ENCODE assay signal across 25 mouse cellular contexts in genomic region chr4:150051514-150051913, GRCm38 (mm10). TPM values are rescaled to one million over a fixed set of nuclear protein-coding genes. Genes with fewer than 3 reads are reported as not detected.
A peak's percentile ranks its signal among the peaks of the same experiment; 100 is the strongest.
DNase-seq lines count a peak whose midpoint lies in the region; ATAC-seq and TF ChIP-seq lines count a peak whose summit lies in the region.
"Had no signal": no experiment of that assay in that cellular context is flagged by ENCODE, and none has a peak within 500 bp of the region (broad histone marks: within the 10 kb centered on the region; RNA-seq: fewer than 3 reads in every experiment).

No protein-coding gene starts in this region.

- WGBS in liver, postnatal 0 days (ENCODE audit: insufficient replicate concordance), result 65% methylated on average over 8 of the region's 8 CpGs
- 78% methylated on average over 8 of the region's 8 CpGs for WGBS in intestine, postnatal 0 days
- WGBS in forebrain, embryonic 12.5 days, result 83% methylated on average over 8 of the region's 8 CpGs

- H3K27me3 ChIP-seq in CH12.LX (replicated peaks), result no peaks in the 10 kb centered on the region
- peaks cover 33% of the 10 kb centered on the region for H3K27me3 ChIP-seq in liver, postnatal 0 days (ENCODE audit: insufficient read depth, low read length)
- H3K27me3 ChIP-seq in intestine, postnatal 0 days (replicated peaks; ENCODE audit: control insufficient read depth, insufficient read depth, low read length), result peaks cover 10% of the 10 kb centered on the region; the same call in 1 of the 2 replicates
- H3K27me3 ChIP-seq in forebrain, embryonic 12.5 days, result peaks cover 58% of the 10 kb centered on the region

- H3K36me3 ChIP-seq in CH12.LX (replicated peaks in 1 of 2; ENCODE audit: control insufficient read depth in 1 of 2, insufficient read depth in 1 of 2, low read length in 1 of 2), result peaks cover 60 to 69% of the 10 kb centered on the region in 2 experiments
- H3K36me3 ChIP-seq in liver, postnatal 0 days (replicated peaks; ENCODE audit: insufficient read depth, low read length), result no peaks in the 10 kb centered on the region
- H3K36me3 ChIP-seq in intestine, postnatal 0 days (ENCODE audit: control insufficient read depth, insufficient read depth), result no peaks in the 10 kb centered on the region
- no peaks in the 10 kb centered on the region for H3K36me3 ChIP-seq in forebrain, embryonic 12.5 days (replicated peaks)
- H3K36me3 ChIP-seq: embryonic facial prominence, embryonic 13.5 days; embryonic facial prominence, embryonic 15.5 days; forebrain, embryonic 10.5 days had no signal

- H3K4me3 ChIP-seq in CH12.LX (replicated peaks in 1 of 3; ENCODE audit: low read depth in 2 of 3, low read length in 2 of 3, poor library complexity in 1 of 3), result peak overlapping the region; percentile 61 to 91 (median 88)
- H3K4me3 ChIP-seq in embryonic fibroblast, embryonic 13.5 days (ENCODE audit: insufficient read depth, low read length), result peak overlapping the region; percentile 2; the same call in 1 of the 2 replicates
- H3K4me3 ChIP-seq in liver, postnatal 0 days (ENCODE audit: low read depth, low read length), result no peak overlapping the region
- H3K4me3 ChIP-seq in intestine, postnatal 0 days (ENCODE audit: low read depth, low read length), result no peak overlapping the region
- H3K4me3 ChIP-seq in forebrain, embryonic 12.5 days (replicated peaks), result no peak overlapping the region
- H3K4me3 ChIP-seq: embryonic facial prominence, embryonic 13.5 days; embryonic facial prominence, embryonic 15.5 days; erythroblast, embryonic 14.5 days; forebrain, embryonic 10.5 days; forebrain, embryonic 13.5 days had no signal

- peak overlapping the region; percentile 88 for H3K27ac ChIP-seq in CH12.LX (ENCODE audit: insufficient read depth, low read depth)
- no peak overlapping the region for H3K27ac ChIP-seq in embryonic fibroblast, embryonic 13.5 days (ENCODE audit: insufficient read depth, low read length)
- no peak overlapping the region for H3K27ac ChIP-seq in liver, postnatal 0 days (ENCODE audit: low read depth)
- no peak overlapping the region for H3K27ac ChIP-seq in intestine, postnatal 0 days (ENCODE audit: low read depth, low read length)
- H3K27ac ChIP-seq in forebrain, embryonic 12.5 days, result no peak overlapping the region
- H3K27ac ChIP-seq: embryonic facial prominence, embryonic 13.5 days; embryonic facial prominence, embryonic 15.5 days; forebrain, embryonic 10.5 days; forebrain, embryonic 13.5 days had no signal

- TF ChIP-seq POLR2A in CH12.LX (IDR thresholded peaks at IDR 0.05; ENCODE audit: low read depth, low read length), result no peak
- TF ChIP-seq POLR2A in embryonic fibroblast, embryonic 13.5 days (IDR thresholded peaks at IDR 0.05; ENCODE audit: low read depth, low read length), result no peak

- H3K4me2 ChIP-seq in CH12.LX (ENCODE audit: insufficient read depth, low read depth, poor library complexity, severe bottlenecking), result peak overlapping the region; percentile 67
- no peak overlapping the region for H3K4me2 ChIP-seq in liver, postnatal 0 days (ENCODE audit: low read depth, low read length)
- no peak overlapping the region for H3K4me2 ChIP-seq in intestine, postnatal 0 days (replicated peaks; ENCODE audit: low read depth)
- no peak overlapping the region for H3K4me2 ChIP-seq in forebrain, embryonic 12.5 days
- H3K4me2 ChIP-seq: embryonic facial prominence, embryonic 13.5 days; embryonic facial prominence, embryonic 15.5 days; forebrain, embryonic 13.5 days had no signal

- TF ChIP-seq EP300 in CH12.LX (IDR thresholded peaks at IDR 0.05; ENCODE audit: low read length), result no peak
- TF ChIP-seq EP300 in liver, postnatal 0 days (IDR thresholded peaks at IDR 0.05; ENCODE audit: low read depth), result no peak

- H3K9me3 ChIP-seq in CH12.LX (replicated peaks; ENCODE audit: low read length), result peaks cover 7% of the 10 kb centered on the region
- H3K9me3 ChIP-seq in liver, postnatal 0 days (ENCODE audit: low read length), result no peaks in the 10 kb centered on the region
- no peaks in the 10 kb centered on the region for H3K9me3 ChIP-seq in intestine, postnatal 0 days (ENCODE audit: control insufficient read depth)
- H3K9me3 ChIP-seq in forebrain, embryonic 12.5 days, result no peaks in the 10 kb centered on the region
- H3K9me3 ChIP-seq: embryonic facial prominence, embryonic 13.5 days; embryonic facial prominence, embryonic 15.5 days; forebrain, embryonic 13.5 days had no signal

- H3K9ac ChIP-seq in CH12.LX (ENCODE audit: insufficient read depth, low read depth), result peak overlapping the region; percentile 88; the same call in 1 of the 2 replicates
- no peak overlapping the region for H3K9ac ChIP-seq in liver, postnatal 0 days (replicated peaks)
- no peak overlapping the region for H3K9ac ChIP-seq in intestine, postnatal 0 days (ENCODE audit: low read depth, low read length)
- no peak overlapping the region for H3K9ac ChIP-seq in forebrain, embryonic 12.5 days
- H3K9ac ChIP-seq: embryonic facial prominence, embryonic 13.5 days; embryonic facial prominence, embryonic 15.5 days; forebrain, embryonic 13.5 days had no signal

- in situ Hi-C loops in CH12.LX (cut with MboI; ENCODE audit: low pct_ligation_motif_present, low pct_unique_long_range_greater_than_20kb, low sequenced_read_pairs), result no loop called here

- H3K4me1 ChIP-seq in CH12.LX (ENCODE audit: control insufficient read depth in 1 of 2, insufficient read depth in 2 of 2), result peaks cover 33 to 48% of the 10 kb centered on the region in 2 experiments
- peaks cover 12% of the 10 kb centered on the region for H3K4me1 ChIP-seq in embryonic fibroblast, embryonic 13.5 days (ENCODE audit: control insufficient read depth, insufficient read depth, low read length)
- peaks cover 13% of the 10 kb centered on the region for H3K4me1 ChIP-seq in liver, postnatal 0 days (ENCODE audit: insufficient read depth)
- no peaks in the 10 kb centered on the region; the same call in 1 of the 2 replicates for H3K4me1 ChIP-seq in intestine, postnatal 0 days (replicated peaks; ENCODE audit: control insufficient read depth, insufficient read depth, low read length)
- peaks cover 20% of the 10 kb centered on the region for H3K4me1 ChIP-seq in forebrain, embryonic 12.5 days

- no peak for TF ChIP-seq CTCF in CH12.LX (conservative IDR thresholded peaks at IDR 0.05 in 1 of 2, IDR thresholded peaks at IDR 0.05 in 1 of 2; ENCODE audit: low read depth in 2 of 2, low read length in 2 of 2)
- no peak for TF ChIP-seq CTCF in embryonic fibroblast, embryonic 13.5 days (IDR thresholded peaks at IDR 0.05; ENCODE audit: borderline replicate concordance, insufficient read depth, low read length)
- no peak for TF ChIP-seq CTCF in liver, postnatal 0 days (IDR thresholded peaks at IDR 0.05; ENCODE audit: low read depth)
- no peak for TF ChIP-seq CTCF in intestine, postnatal 0 days (IDR thresholded peaks at IDR 0.05; ENCODE audit: low read depth)

- dilution Hi-C loops in CH12.LX (cut with MboI; ENCODE audit: extremely low pct_ligation_motif_present, extremely low pct_unique_long_range_greater_than_20kb, low sequenced_read_pairs), result no loop called here

- DNase-seq in 416B (ENCODE audit: low read depth) (peak; percentile 63), CH12.LX (ENCODE audit: extremely low read depth) (no peak)
- DNase-seq in testis, postnatal 10 days (ENCODE audit: low spot score), result peak; percentile 62
- no peak for DNase-seq in liver, postnatal 0 days
- DNase-seq: adrenal gland, adult 2 months; adrenal gland, postnatal 10 days; adrenal gland, postnatal 25 days; B cell, adult 2 months; cerebellum, adult 11 months; cerebellum, adult 18-20 months; cerebellum, adult 8-10 months; cerebellum, adult 9-11 months; cerebellum, postnatal 14 days; cerebellum, postnatal 36 days; embryo, embryonic 11 days had no signal

- TF ChIP-seq RAD21 in CH12.LX (IDR thresholded peaks at IDR 0.05; ENCODE audit: low read depth, low read length), result no peak

- no peak for ATAC-seq in liver, postnatal 0 days
- no peak for ATAC-seq in erythroblast, adult 5-6 weeks (replicated peaks; ENCODE audit: low FRiP score, poor library complexity, severe bottlenecking)
- ATAC-seq in intestine, postnatal 0 days, result no peak
- ATAC-seq in forebrain, embryonic 12.5 days (ENCODE audit: low FRiP score), result no peak
- ATAC-seq: forebrain, embryonic 13.5 days; forebrain, embryonic 16.5 days had no signal

- H3K79me2 ChIP-seq in CH12.LX (replicated peaks; ENCODE audit: control insufficient read depth, extremely low read depth, insufficient read depth, poor library complexity, severe bottlenecking), result peaks cover 81% of the 10 kb centered on the region

TF ChIP-seq in CH12.LX, 34 proteins besides CTCF, POLR2A, EP300 and RAD21:
- TF ChIP-seq IRF4 (IDR thresholded peaks at IDR 0.05; ENCODE audit: low read depth, low read length), result no peak
- TF ChIP-seq E2F4 (IDR thresholded peaks at IDR 0.05; ENCODE audit: insufficient replicate concordance, low read depth, low read length), result no peak

RNA-seq across cellular contexts. Expression of gene Gpr157, which starts 35.7 kb away (rescaled TPM):
- 1.3 and 2.8 TPM in 2 replicates for total RNA-seq in CH12.LX (2012; rRNA removed)
- total RNA-seq in CH12.LX (2014; rRNA removed), result 2.3 and 2.6 TPM in 2 replicates
- polyA plus RNA-seq in CH12.LX (2012; ENCODE audit: insufficient read length, low read depth), result 3.1 and 3.5 TPM in 2 replicates
- polyA plus RNA-seq in embryonic fibroblast, embryonic 13.5 days (2011; ENCODE audit: insufficient read length, low read depth, missing spikeins), result 2.0 and 2.3 TPM in 2 replicates
- polyA plus RNA-seq in liver, postnatal 0 days (2015; fragmentation: Nextera tagmentation; extraction: Ambion mirVana), result 0.33 and 0.38 TPM in 2 replicates
- total RNA-seq in erythroblast, adult 5-6 weeks (2015; ENCODE audit: low replicate concordance), result 0.19 and 2.1 TPM in 2 replicates
- total RNA-seq in erythroblast, adult 5-6 weeks (2017; ENCODE audit: low replicate concordance), result 0.43 and 0.98 TPM in 2 replicates
- 2.5 and 3.2 TPM in 2 replicates for polyA plus RNA-seq in intestine, postnatal 0 days (2015; fragmentation: Nextera tagmentation; extraction: Ambion mirVana)
- polyA plus RNA-seq in forebrain, embryonic 12.5 days (2016; fragmentation: Nextera tagmentation; extraction: Ambion mirVana), result 0.32 and 0.54 TPM in 2 replicates

RNA-seq across cellular contexts. Expression of gene H6pd, which starts 42.7 kb away (rescaled TPM):
- 25.1 and 25.3 TPM in 2 replicates for total RNA-seq in CH12.LX (2012; rRNA removed)
- 13.2 and 17.7 TPM in 2 replicates for total RNA-seq in CH12.LX (2014; rRNA removed)
- polyA plus RNA-seq in CH12.LX (2012; ENCODE audit: insufficient read length, low read depth), result 36.2 and 38.5 TPM in 2 replicates
- polyA plus RNA-seq in embryonic fibroblast, embryonic 13.5 days (2011; ENCODE audit: insufficient read length, low read depth, missing spikeins), result 59.2 and 64.8 TPM in 2 replicates
- polyA plus RNA-seq in liver, postnatal 0 days (2015; fragmentation: Nextera tagmentation; extraction: Ambion mirVana), result 33.0 and 36.5 TPM in 2 replicates
- total RNA-seq in erythroblast, adult 5-6 weeks (2015; ENCODE audit: low replicate concordance), result 4.8 and 6.5 TPM in 2 replicates
- 4.2 and 7.0 TPM in 2 replicates for total RNA-seq in erythroblast, adult 5-6 weeks (2017; ENCODE audit: low replicate concordance)
- polyA plus RNA-seq in intestine, postnatal 0 days (2015; fragmentation: Nextera tagmentation; extraction: Ambion mirVana), result 33.1 and 37.5 TPM in 2 replicates
- 2.8 and 3.0 TPM in 2 replicates for polyA plus RNA-seq in forebrain, embryonic 12.5 days (2016; fragmentation: Nextera tagmentation; extraction: Ambion mirVana)

Comparison
In these comparisons a context has a peak if more than half of its experiments do, and no peak if none do; other contexts are left out.
1. DNase-seq: peak in 416B (single experiment) and testis, postnatal 10 days (single experiment); none in CH12.LX (single experiment) and liver, postnatal 0 days (single experiment).
2. H3K4me3 ChIP-seq: peak in CH12.LX (3 of 3) and embryonic fibroblast, embryonic 13.5 days (single experiment); none in liver, postnatal 0 days (single experiment), intestine, postnatal 0 days (single experiment) and forebrain, embryonic 12.5 days (single experiment).